Mouse (Mus musculus): ENCODE results near the gene Pla2g6.

Gene Pla2g6

GRCm38 (mm10) chr15:79273020-79273419 lies 55.2 kb downstream of the Pla2g6 start:
- no peak for DNase-seq (ENCODE audit: low spot score in 2 of 2)

- DNase-seq (ENCODE audit: low spot score in 2 of 2) = peak; percentile 40 to 80
These were observed 57.0 kb downstream of the Pla2g6 start for GRCm38 (mm10) chr15:79271124-79271746.

- DNase-seq (ENCODE audit: low spot score in 2 of 2) = peak; percentile 75 to 85
These were observed 57.7 kb downstream of the Pla2g6 start for GRCm38 (mm10) chr15:79270317-79271123.

- no peak for DNase-seq (ENCODE audit: low spot score in 2 of 2)
These were observed 59.7 kb downstream of the Pla2g6 start for GRCm38 (mm10) chr15:79268521-79268920.

GRCm38 (mm10) chr15:79265384-79265783 lies 62.8 kb downstream of the Pla2g6 start:
- DNase-seq (ENCODE audit: low spot score in 2 of 2) = no peak

GRCm38 (mm10) chr15:79263726-79264125 lies 64.5 kb downstream of the Pla2g6 start:
- no peak for DNase-seq (ENCODE audit: low spot score in 2 of 2)

- DNase-seq (ENCODE audit: low spot score in 2 of 2) = no peak
These were observed 65.3 kb downstream of the Pla2g6 start for GRCm38 (mm10) chr15:79262786-79263309.

- DNase-seq (ENCODE audit: low spot score in 2 of 2) = no peak
These were observed 65.8 kb downstream of the Pla2g6 start for GRCm38 (mm10) chr15:79262375-79262774.

GRCm38 (mm10) chr15:79261757-79262156 lies 66.4 kb downstream of the Pla2g6 start:
- no peak for DNase-seq (ENCODE audit: low spot score in 2 of 2)

- DNase-seq (ENCODE audit: low spot score in 2 of 2) = no peak
These were observed 67.0 kb downstream of the Pla2g6 start for GRCm38 (mm10) chr15:79261095-79261725.

GRCm38 (mm10) chr15:79258521-79258920 lies 69.7 kb downstream of the Pla2g6 start:
- no peak for DNase-seq (ENCODE audit: low spot score in 2 of 2)

GRCm38 (mm10) chr15:79254661-79255060 lies 73.5 kb downstream of the Pla2g6 start, which contains the start of gene Slc16a8:
TSS of gene Slc16a8 (minus strand) at chr15:79254761.
- DNase-seq (ENCODE audit: low spot score in 2 of 2) = no peak

GRCm38 (mm10) chr15:79252580-79252979 lies 75.6 kb downstream of the Pla2g6 start:
- DNase-seq (ENCODE audit: low spot score in 2 of 2) = no peak

GRCm38 (mm10) chr15:79251781-79252491 lies 76.3 kb downstream of the Pla2g6 start:
- DNase-seq (ENCODE audit: low spot score in 2 of 2) = no peak

- no peak for DNase-seq (ENCODE audit: low spot score in 2 of 2)
These were observed 77.0 kb downstream of the Pla2g6 start for GRCm38 (mm10) chr15:79251168-79251567.

GRCm38 (mm10) chr15:79250236-79250635 lies 78.0 kb downstream of the Pla2g6 start:
- no peak for DNase-seq (ENCODE audit: low spot score in 2 of 2)

- DNase-seq (ENCODE audit: low spot score in 2 of 2) = no peak
These were observed 82.9 kb downstream of the Pla2g6 start for GRCm38 (mm10) chr15:79245321-79245720.

GRCm38 (mm10) chr15:79244071-79244893 lies 83.9 kb downstream of the Pla2g6 start:
- no peak for DNase-seq (ENCODE audit: low spot score in 2 of 2)

- DNase-seq (ENCODE audit: low spot score in 2 of 2) = peak; percentile 88 to 95
These were observed 84.8 kb downstream of the Pla2g6 start for GRCm38 (mm10) chr15:79243234-79244042.
